Mouse (Mus musculus): ENCODE results near the gene Opa3. TPM values are rescaled to one million over a fixed set of nuclear protein-coding genes. Genes with fewer than 3 reads are reported as not detected.

Opa3 gene
- total RNA-seq, 4 experiments from 2014 or later = 33.8 to 45.7 (median 40.7) TPM

GRCm38 (mm10) chr7:19243858-19244257 lies 15.7 kb downstream of the Opa3 start:
- DNase-seq (ENCODE audit: low spot score in 2 of 2) = no peak

DNA sequence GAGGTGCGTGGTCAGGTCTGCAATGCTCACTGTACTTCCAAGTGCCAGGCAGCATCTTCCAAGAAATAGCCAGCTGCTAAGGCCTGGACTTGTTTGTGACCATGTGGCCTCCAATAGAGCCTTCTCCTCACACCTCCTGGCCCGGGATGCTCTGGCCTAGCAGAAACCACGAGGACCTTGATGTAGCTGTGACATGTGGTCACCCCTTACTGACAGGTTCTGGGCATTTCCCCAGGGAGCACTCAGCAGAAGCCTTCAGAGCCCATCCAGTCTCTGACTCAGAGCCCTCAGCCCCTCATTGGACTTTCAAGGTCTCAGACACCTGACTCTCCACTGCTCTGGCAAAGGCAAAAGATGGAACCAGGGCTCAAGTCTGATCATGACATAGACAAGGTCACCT lies 16.9 kb downstream of the Opa3 start:
- DNase-seq (ENCODE audit: low spot score in 2 of 2) = no peak

- no peak for DNase-seq (ENCODE audit: low spot score in 2 of 2)
These were observed 18.7 kb downstream of the Opa3 start for GRCm38 (mm10) chr7:19246855-19247254.

- DNase-seq (ENCODE audit: low spot score in 2 of 2) = no peak
These were observed 19.4 kb downstream of the Opa3 start for GRCm38 (mm10) chr7:19247511-19247910.

GRCm38 (mm10) chr7:19252078-19252477 lies 23.9 kb downstream of the Opa3 start:
- no peak for DNase-seq (ENCODE audit: low spot score in 2 of 2)

GRCm38 (mm10) chr7:19253437-19253836 lies 25.3 kb downstream of the Opa3 start:
- DNase-seq (ENCODE audit: low spot score in 2 of 2) = no peak

- DNase-seq (ENCODE audit: low spot score in 2 of 2) = no peak
These were observed 27.3 kb downstream of the Opa3 start for GRCm38 (mm10) chr7:19255395-19255794.

GRCm38 (mm10) chr7:19256567-19256966 lies 28.4 kb downstream of the Opa3 start:
- no peak for DNase-seq (ENCODE audit: low spot score in 2 of 2)

GRCm38 (mm10) chr7:19257390-19258022 lies 29.4 kb downstream of the Opa3 start:
- DNase-seq (ENCODE audit: low spot score in 2 of 2) = peak; percentile 38 to 62

DNA sequence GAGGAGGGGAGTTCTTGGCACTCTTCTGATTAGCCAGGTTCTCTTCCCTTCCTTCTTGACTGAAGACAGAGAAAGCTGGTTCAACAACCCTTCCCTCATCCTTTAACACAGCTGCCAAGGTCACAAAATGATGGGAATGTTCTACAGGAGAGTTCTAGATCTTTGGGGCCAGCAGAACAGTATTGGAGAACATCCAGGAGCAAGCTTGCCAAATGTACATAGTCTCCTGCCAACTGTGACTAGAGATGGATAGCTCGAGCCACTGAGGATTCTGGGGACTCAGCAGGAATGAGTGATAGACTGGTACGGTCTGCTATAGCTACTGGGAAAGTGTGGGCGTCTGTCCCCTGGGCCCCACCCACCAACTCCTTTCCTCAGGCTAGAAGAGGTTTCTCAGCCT lies 30.2 kb downstream of the Opa3 start:
- DNase-seq (ENCODE audit: low spot score in 2 of 2) = no peak

GRCm38 (mm10) chr7:19265147-19265546 lies 37.0 kb downstream of the Opa3 start:
- DNase-seq (ENCODE audit: low spot score in 2 of 2) = no peak

- no peak for DNase-seq (ENCODE audit: low spot score in 2 of 2)
These were observed 38.0 kb downstream of the Opa3 start for GRCm38 (mm10) chr7:19265928-19266822.

- DNase-seq (ENCODE audit: low spot score in 2 of 2) = no peak
These were observed 38.9 kb downstream of the Opa3 start for GRCm38 (mm10) chr7:19267051-19267450.

GRCm38 (mm10) chr7:19268993-19269681 lies 41.0 kb downstream of the Opa3 start:
- no peak for DNase-seq (ENCODE audit: low spot score in 2 of 2)

DNA sequence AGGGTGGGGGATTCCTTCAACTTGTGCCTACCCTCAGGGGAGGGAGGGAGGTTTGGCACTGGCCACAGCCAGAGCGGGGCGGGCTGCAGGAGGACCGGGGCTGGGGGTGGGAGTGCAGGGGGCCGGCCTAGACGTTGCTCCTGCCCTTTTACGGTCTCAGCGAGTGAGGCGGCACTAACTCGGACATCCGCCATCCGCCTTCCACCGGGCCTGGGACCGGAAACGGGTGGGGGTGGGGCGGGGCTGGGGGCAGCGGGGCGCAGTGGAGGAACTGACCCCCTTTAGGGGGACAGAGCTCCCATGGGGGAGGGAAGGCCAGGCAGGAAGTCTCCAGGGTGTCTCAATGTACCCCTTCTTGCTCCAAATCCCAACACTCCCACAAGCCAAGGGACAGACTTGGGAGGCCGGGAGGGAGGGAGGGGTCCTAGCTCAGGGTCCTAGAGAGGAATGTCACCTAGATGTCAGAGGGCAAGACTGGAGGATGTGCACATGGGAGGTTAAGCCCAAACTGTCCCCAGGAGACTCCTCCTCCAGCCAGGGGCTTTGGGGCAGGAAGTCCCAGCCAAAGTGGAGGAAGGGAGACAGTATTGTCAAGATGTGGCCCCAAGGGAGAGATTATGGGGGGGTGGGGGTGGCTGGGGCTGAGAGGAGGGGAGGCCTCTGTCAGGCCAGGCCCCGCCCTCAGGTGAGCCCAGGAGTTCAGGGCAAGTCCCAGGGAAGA lies 41.7 kb downstream of the Opa3 start:
- DNase-seq (ENCODE audit: low spot score in 2 of 2) = no peak

- DNase-seq (ENCODE audit: low spot score in 2 of 2) = no peak
These were observed 42.5 kb downstream of the Opa3 start for GRCm38 (mm10) chr7:19270509-19271237.

- DNase-seq (ENCODE audit: low spot score in 2 of 2) = peak; percentile 69 to 78
These were observed 43.4 kb downstream of the Opa3 start, which contains the start of gene Vasp for GRCm38 (mm10) chr7:19271238-19272172. TSS of gene Vasp (minus strand) at chr7:19271817.

DNA sequence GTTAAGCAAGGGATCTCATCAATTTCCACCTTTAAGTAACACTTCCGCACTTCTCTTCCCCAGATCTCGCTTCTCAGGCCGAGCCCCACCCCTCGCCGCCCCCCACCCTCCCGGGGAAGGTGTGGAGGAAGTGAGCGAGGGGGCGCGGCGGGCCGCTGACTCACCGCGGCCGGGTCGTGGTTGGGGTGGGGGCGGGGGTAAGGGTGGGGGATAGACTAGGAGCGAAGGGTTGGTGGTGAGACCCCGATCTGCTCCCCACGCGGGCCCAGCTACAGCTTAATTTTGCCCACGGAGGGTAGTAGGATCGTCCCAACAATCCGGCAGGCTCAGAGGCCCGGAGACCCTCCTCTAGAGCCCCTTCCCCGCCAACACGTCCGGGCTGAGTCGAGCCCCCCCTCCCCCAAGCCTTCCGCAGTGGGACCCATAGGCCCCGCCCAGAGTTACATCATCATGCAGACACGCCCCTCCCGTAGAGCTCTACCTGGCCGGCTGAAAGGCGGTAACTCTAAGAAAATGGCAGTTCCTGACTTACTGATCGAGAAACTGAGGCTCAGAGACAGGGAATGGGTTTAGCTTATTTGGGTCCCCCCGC lies 44.1 kb downstream of the Opa3 start:
- DNase-seq (ENCODE audit: low spot score in 2 of 2) = no peak

DNA sequence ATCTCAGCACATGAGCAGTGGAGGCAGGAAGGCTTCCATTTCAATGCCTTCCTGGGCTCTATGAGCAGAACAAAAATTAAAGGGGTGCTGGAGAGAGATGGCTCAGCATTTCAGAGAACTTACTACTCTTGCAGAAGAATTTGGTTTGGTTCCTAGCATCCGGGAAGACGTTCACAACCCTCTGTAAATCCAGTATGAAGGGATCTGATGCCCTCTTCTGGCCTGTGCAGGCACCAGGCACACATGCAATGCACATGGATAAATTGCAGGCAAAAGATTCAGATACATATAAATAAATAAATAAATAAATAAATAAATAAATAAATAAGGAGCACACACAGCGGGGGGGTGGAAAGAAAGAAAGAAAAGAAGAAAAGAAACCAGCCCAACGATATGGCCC lies 48.1 kb downstream of the Opa3 start:
- no peak for DNase-seq (ENCODE audit: low spot score in 2 of 2)
